Mouse (Mus musculus) MEL (cell line): ENCODE measurements around the gene Leng8. TPM values are rescaled to one million over a fixed set of nuclear protein-coding genes. Genes with fewer than 3 reads are reported as not detected.

ENCODE experiments used
- DNase-seq: peaks from one replicate; pipeline ENCODE4 v3.0.0; 2011; ENCODE audit warnings: low read depth, low spot score
- H3K27ac ChIP-seq: 2 replicates; pipeline ENCODE4 v1.5.1; 2012; ENCODE audit warnings: low read depth, mild to moderate bottlenecking, control low read depth, low read length, moderate library complexity; ENCODE audit not compliant: control insufficient read depth
- H3K27me3 ChIP-seq, 2 experiments: fragments of 150-350 bp in 1 of 2; sonication (generic) in 1 of 2; 2 replicates each; pipeline ENCODE4 v1.6.1; 2012; ENCODE audit warnings: low read length in 2 of 2, mild to moderate bottlenecking in 2 of 2, improper control_type of control experiment in 1 of 2, moderate library complexity in 1 of 2; ENCODE audit not compliant: insufficient read depth in 2 of 2, control insufficient read depth in 1 of 2
- H3K36me3 ChIP-seq, 2 experiments: 2 replicates each; pipeline ENCODE4 v1.6.1; 2012 to 2014; ENCODE audit warnings: low read length in 2 of 2, improper control_type of control experiment in 1 of 2, inconsistent platforms in 1 of 2, mild to moderate bottlenecking in 1 of 2; ENCODE audit not compliant: insufficient read depth in 2 of 2, control insufficient read depth in 1 of 2
- H3K4me1 ChIP-seq, 2 experiments: fragments of 150-350 bp in 1 of 2; sonication (generic) in 1 of 2; 2 replicates each; pipeline ENCODE4 v1.6.1; 2012; ENCODE audit warnings: low read length in 2 of 2, improper control_type of control experiment in 1 of 2, mild to moderate bottlenecking in 1 of 2; ENCODE audit not compliant: insufficient read depth in 2 of 2, control insufficient read depth in 1 of 2
- H3K4me3 ChIP-seq, 2 experiments: fragments of 150-350 bp in 1 of 2; sonication (generic) in 1 of 2; 2 replicates each; pipeline ENCODE4 v1.5.1; 2012; ENCODE audit warnings: low read depth in 2 of 2, low read length in 2 of 2, mild to moderate bottlenecking in 2 of 2, moderate library complexity in 2 of 2, control low read depth in 1 of 2, improper control_type of control experiment in 1 of 2; ENCODE audit not compliant: control insufficient read depth in 1 of 2, insufficient read depth in 1 of 2
- H3K79me2 ChIP-seq: 2 replicates; pipeline ENCODE4 v1.6.1; 2012; ENCODE audit warnings: mild to moderate bottlenecking, low read length, moderate library complexity; ENCODE audit not compliant: control insufficient read depth, poor library complexity, insufficient read depth
- H3K9ac ChIP-seq: 2 replicates; pipeline ENCODE4 v1.6.1; 2012; ENCODE audit warnings: low read depth, mild to moderate bottlenecking, control low read depth, low read length, moderate library complexity; ENCODE audit not compliant: control insufficient read depth, poor library complexity, severe bottlenecking
- H3K9me3 ChIP-seq: fragments of 150-350 bp; sonication (generic); replicated peaks from 2 replicates; pipeline ENCODE4 v1.6.1; 2012; ENCODE audit warnings: mild to moderate bottlenecking, low read length, improper control_type of control experiment, moderate library complexity; ENCODE audit not compliant: insufficient read depth
- BHLHE40 ChIP-seq: IDR thresholded peaks from 2 replicates; pipeline ENCODE4 v1.6.1; 2012; ENCODE audit warnings: low read depth, mild to moderate bottlenecking, inconsistent platforms, low read length, improper control_type of control experiment, borderline replicate concordance
- CTCF ChIP-seq, 3 experiments: IDR thresholded peaks in 2 of 3; conservative IDR thresholded peaks in 1 of 3; 2 replicates each; pipeline ENCODE4 v1.5.1; 2011 to 2012; ENCODE audit warnings: low read length in 3 of 3, low read depth in 2 of 3, mild to moderate bottlenecking in 2 of 3, improper control_type of control experiment in 1 of 3, inconsistent platforms in 1 of 3, mixed read lengths in 1 of 3, moderate library complexity in 1 of 3; ENCODE audit not compliant: control insufficient read depth in 1 of 3, insufficient read depth in 1 of 3, poor library complexity in 1 of 3, severe bottlenecking in 1 of 3
- KAT2A ChIP-seq: conservative IDR thresholded peaks from 2 replicates; pipeline ENCODE4 v1.6.1; 2012; ENCODE audit warnings: low read depth, low read length, improper control_type of control experiment, inconsistent platforms
- MAFK ChIP-seq: IDR thresholded peaks from 2 replicates; pipeline ENCODE4 v1.6.1; 2011; ENCODE audit warnings: low read depth, mild to moderate bottlenecking, low read length, improper control_type of control experiment, borderline replicate concordance
- MEF2A ChIP-seq: IDR thresholded peaks from 2 replicates; pipeline ENCODE4 v1.6.1; 2014; ENCODE audit warnings: low read depth, mild to moderate bottlenecking, inconsistent platforms, low read length, improper control_type of control experiment; ENCODE audit not compliant: poor library complexity, insufficient replicate concordance, severe bottlenecking; ENCODE audit errors: extremely low read depth
- MXI1 ChIP-seq: IDR thresholded peaks from 2 replicates; pipeline ENCODE4 v1.6.1; 2011; ENCODE audit warnings: mild to moderate bottlenecking, low read depth, low read length, improper control_type of control experiment
- MYB ChIP-seq: IDR thresholded peaks from 2 replicates; pipeline ENCODE4 v1.6.1; 2011; ENCODE audit warnings: mild to moderate bottlenecking, low read depth, low read length, improper control_type of control experiment
- NRF1 ChIP-seq: IDR thresholded peaks from 2 replicates; pipeline ENCODE4 v1.6.1; 2014; ENCODE audit warnings: low read depth, mild to moderate bottlenecking, inconsistent platforms, low read length, improper control_type of control experiment, moderate library complexity; ENCODE audit not compliant: poor library complexity, insufficient read depth, severe bottlenecking
- POLR2A ChIP-seq, 2 experiments: IDR thresholded peaks; 2 replicates each; pipeline ENCODE4 v1.6.1; 2011 to 2012; ENCODE audit warnings: low read length in 2 of 2, mild to moderate bottlenecking in 2 of 2, control low read depth in 1 of 2, improper control_type of control experiment in 1 of 2, low read depth in 1 of 2, moderate library complexity in 1 of 2; ENCODE audit not compliant: control insufficient read depth in 1 of 2, insufficient read depth in 1 of 2, poor library complexity in 1 of 2
- POLR2AphosphoS2 ChIP-seq: IDR thresholded peaks from 2 replicates; pipeline ENCODE4 v1.6.1; 2011; ENCODE audit warnings: low read length, improper control_type of control experiment
- POLR2AphosphoS5 ChIP-seq: IDR thresholded peaks from 2 replicates; pipeline ENCODE4 v1.6.1; 2012; ENCODE audit warnings: low read depth, borderline replicate concordance, mild to moderate bottlenecking, inconsistent platforms, low read length, moderate library complexity, mixed read lengths
- RCOR1 ChIP-seq: IDR thresholded peaks from 2 replicates; pipeline ENCODE4 v1.6.1; 2012; ENCODE audit warnings: low read depth, mild to moderate bottlenecking, inconsistent platforms, low read length, improper control_type of control experiment
- SIN3A ChIP-seq: IDR thresholded peaks from 2 replicates; pipeline ENCODE4 v1.6.1; 2012; ENCODE audit warnings: low read length, improper control_type of control experiment, inconsistent platforms
- TBP ChIP-seq: IDR thresholded peaks from 2 replicates; pipeline ENCODE4 v1.8.0; 2011; ENCODE audit warnings: low read depth, low read length, improper control_type of control experiment
- UBTF ChIP-seq: IDR thresholded peaks from 2 replicates; pipeline ENCODE4 v1.6.1; 2012; ENCODE audit warnings: low read depth, mild to moderate bottlenecking, inconsistent platforms, low read length, improper control_type of control experiment, moderate library complexity, borderline replicate concordance; ENCODE audit not compliant: insufficient read depth
- ZC3H11A ChIP-seq: IDR thresholded peaks from 2 replicates; pipeline ENCODE4 v1.6.1; 2012; ENCODE audit warnings: low read depth, mild to moderate bottlenecking, inconsistent platforms, low read length, improper control_type of control experiment
- ZKSCAN1 ChIP-seq: IDR thresholded peaks from 2 replicates; pipeline ENCODE4 v1.6.1; 2012; ENCODE audit warnings: low read depth, mild to moderate bottlenecking, inconsistent platforms, low read length, improper control_type of control experiment, moderate library complexity
- polyA plus RNA-seq, 2 experiments: library from polyadenylated mRNA; stranded (reverse) in 1 of 2; unstranded in 1 of 2; fragments of >175 nt in 1 of 2; fragments of >200 nt in 1 of 2; gene quantifications; 2 replicates each; pipeline versions ENCODE4 v1.2.1 to v1.2.4; 2012; ENCODE audit warnings: low replicate concordance in 2 of 2, low read depth in 1 of 2; ENCODE audit not compliant: insufficient read length in 2 of 2, insufficient read depth in 1 of 2, missing spikeins in 1 of 2
- total RNA-seq: library from RNA; depleted of rRNA; stranded (reverse); fragments of 300-350 nt; gene quantifications from 2 replicates; pipeline ENCODE4 v1.2.3, GENCODE M21; 2012

Gene Leng8
- total and polyA plus RNA-seq, 3 experiments: 28.2 to 89.9 TPM; not detected in 1

DNA sequence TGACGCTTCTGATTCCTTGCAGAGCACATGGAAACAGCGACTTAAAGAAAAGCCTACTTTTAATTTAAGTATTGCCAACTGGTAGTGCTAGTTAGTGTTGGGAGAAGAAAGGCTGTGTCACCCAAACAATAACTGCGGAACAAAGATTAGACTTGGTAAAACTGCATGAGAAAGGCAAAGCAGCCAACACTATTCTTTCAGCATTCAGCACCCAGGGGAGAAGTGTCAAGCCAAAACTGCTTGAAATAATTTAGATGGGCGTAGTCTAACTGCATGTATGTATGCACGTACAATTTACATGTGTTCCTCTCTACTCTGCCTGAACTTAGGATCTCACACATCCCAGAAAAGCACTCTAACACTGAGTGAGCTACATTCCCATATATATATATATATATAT is 17.5 kb downstream of the Leng8 start:
- no peak overlapping the region for H3K27ac ChIP-seq
- no peaks in the 10 kb centered on the region for H3K36me3 ChIP-seq
- H3K9ac ChIP-seq: no peak overlapping the region
- H3K9me3 ChIP-seq: no peaks in the 10 kb centered on the region
- H3K27me3 ChIP-seq: peaks cover 2 to 5% of the 10 kb centered on the region in 2 experiments
- H3K4me1 ChIP-seq: 0 out of 4 replicates have a peak, but pooled peaks cover 0 to 4% of the 10 kb centered on the region in 2 experiments
- no peak for DNase-seq
- TF ChIP-seq BHLHE40: no peak
- TF ChIP-seq RCOR1: no peak
- no peak for TF ChIP-seq MYB
- no peak for TF ChIP-seq KAT2A
- no peak for TF ChIP-seq TBP
- no peak for TF ChIP-seq ZC3H11A
- no peak for TF ChIP-seq POLR2A (IDR thresholded peaks at IDR 0.05; ENCODE audit: control insufficient read depth in 1 of 2, insufficient read depth in 1 of 2, low read depth in 1 of 2, low read length in 2 of 2, poor library complexity in 1 of 2)
- TF ChIP-seq MAFK: no peak
- TF ChIP-seq UBTF: no peak
- no peak for TF ChIP-seq ZKSCAN1
- peaks cover 2% of the 10 kb centered on the region; the same call in 1 of the 2 replicates for H3K79me2 ChIP-seq
- H3K4me3 ChIP-seq: no peak overlapping the region

DNA sequence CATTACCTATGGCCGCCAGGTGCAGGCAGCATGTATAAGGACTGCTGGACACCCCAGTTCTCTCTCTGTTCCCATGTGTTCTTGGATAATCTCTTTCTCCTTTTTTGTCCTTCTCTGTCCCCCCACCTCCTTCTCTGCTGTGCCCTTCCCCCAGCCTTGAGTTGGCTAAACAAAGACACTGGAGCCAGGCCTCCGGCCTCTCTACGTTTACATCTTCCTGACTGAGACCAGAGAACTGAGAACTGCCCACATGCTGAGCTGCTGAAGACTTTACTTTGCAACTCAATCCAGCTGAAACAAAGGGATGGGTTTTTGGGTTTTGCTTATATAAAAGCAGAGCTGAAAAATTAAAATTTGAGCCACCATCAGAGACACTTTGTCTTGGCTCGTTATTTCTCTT is 18.1 kb downstream of the Leng8 start:
- TF ChIP-seq MEF2A: no peak
- TF ChIP-seq NRF1: no peak
- TF ChIP-seq ZKSCAN1: no peak
- no peak for TF ChIP-seq POLR2AphosphoS5
- TF ChIP-seq MXI1: no peak
- no peak for TF ChIP-seq CTCF (IDR thresholded peaks at IDR 0.05 in 2 of 3, conservative IDR thresholded peaks at IDR 0.05 in 1 of 3; ENCODE audit: control insufficient read depth in 1 of 3, insufficient read depth in 1 of 3, low read depth in 2 of 3, low read length in 3 of 3, poor library complexity in 1 of 3, severe bottlenecking in 1 of 3)
- TF ChIP-seq SIN3A: no peak
- TF ChIP-seq POLR2AphosphoS2: no peak
- Histone ChIP-seq H3K27me3 (peaks cover 2 to 5% of the 10 kb centered on the region in 2 experiments), H3K4me3 (no peak overlapping the region), H3K27ac (no peak overlapping the region), H3K9ac (no peak overlapping the region), H3K4me1 (0 out of 4 replicates have a peak, but pooled peaks cover 0 to 4% of the 10 kb centered on the region in 2 experiments), H3K79me2 (no peaks in the 10 kb centered on the region), H3K36me3 (no peaks in the 10 kb centered on the region), H3K9me3 (no peaks in the 10 kb centered on the region)
- DNase-seq: no peak
